In genomic region chr13:115257345-115257744, GRCm38 (mm10) we compare ENCODE assay signal across 14 mouse cellular contexts.
"Had no signal": no experiment of that assay in that cellular context is flagged by ENCODE, and none has a peak within 500 bp of the region (broad histone marks: within the 10 kb centered on the region; RNA-seq: fewer than 3 reads in every experiment).

No protein-coding gene starts in this region.

- H3K4me3 ChIP-seq: left cerebral cortex, adult 2 months; limb, embryonic 15.5 days; liver, embryonic 12.5 days; myocyte; neural tube, embryonic 15.5 days had no signal

- H3K27me3 ChIP-seq: limb, embryonic 15.5 days; liver, embryonic 12.5 days; neural tube, embryonic 15.5 days had no signal

- H3K4me2 ChIP-seq: limb, embryonic 15.5 days; liver, embryonic 12.5 days; lung, embryonic 14.5 days; neural tube, embryonic 15.5 days had no signal

- H3K9me3 ChIP-seq: limb, embryonic 15.5 days; liver, embryonic 12.5 days; neural tube, embryonic 15.5 days had no signal

- H3K9ac ChIP-seq: limb, embryonic 15.5 days; liver, embryonic 12.5 days; lung, embryonic 14.5 days; neural tube, embryonic 15.5 days had no signal

- H3K36me3 ChIP-seq: limb, embryonic 15.5 days; liver, embryonic 12.5 days; neural tube, embryonic 15.5 days had no signal

- H3K27ac ChIP-seq: left cerebral cortex, adult 2 months; limb, embryonic 15.5 days; liver, embryonic 12.5 days; neural tube, embryonic 15.5 days; stomach, postnatal 0 days had no signal

- ATAC-seq: intestine, postnatal 0 days; liver, embryonic 12.5 days had no signal

- H3K4me1 ChIP-seq: limb, embryonic 15.5 days; liver, embryonic 12.5 days; neural tube, embryonic 15.5 days had no signal

- DNase-seq: kidney, adult 8-10 months; kidney, postnatal 25 days; lung, embryonic 14.5 days; lung, postnatal 10 days; lung, postnatal 4 days; right cerebral cortex, postnatal 14 days; thymus, postnatal 4 days had no signal
